Mouse (Mus musculus) midbrain, embryonic 11.5 days (tissue): ENCODE data around the gene Bloc1s3. TPM values are rescaled to one million over a fixed set of nuclear protein-coding genes. Genes with fewer than 3 reads are reported as not detected.

ENCODE experiments used
- ATAC-seq: fragments of 200-750 bp; cut with Nextera tagmentation; 2 replicates; pipeline ENCODE4 v1.8.0; 2017; ENCODE audit warnings: moderate TSS enrichment, moderate library complexity; ENCODE audit not compliant: low FRiP score
- DNase-seq: peaks from one replicate; pipeline ENCODE4 v3.0.0; 2015; ENCODE audit warnings: low spot score; ENCODE audit errors: missing footprints
- H3K27ac ChIP-seq: fragments of 300-500 bp; sonication (generic); 2 replicates; pipeline ENCODE4 v1.5.1; 2014; ENCODE audit warnings: low read depth, low read length
- H3K27me3 ChIP-seq: fragments of 300-500 bp; sonication (generic); 2 replicates; pipeline ENCODE4 v1.6.1; 2014; ENCODE audit warnings: mild to moderate bottlenecking, low read length, moderate library complexity, mixed read lengths; ENCODE audit not compliant: control insufficient read depth, insufficient read depth
- H3K36me3 ChIP-seq: fragments of 300-500 bp; sonication (generic); 2 replicates; pipeline ENCODE4 v1.6.1; 2014; ENCODE audit warnings: mild to moderate bottlenecking, low read length, moderate library complexity, mixed read lengths; ENCODE audit not compliant: control insufficient read depth, insufficient read depth
- H3K4me1 ChIP-seq: fragments of 300-500 bp; sonication (generic); 2 replicates; pipeline ENCODE4 v1.6.1; 2014; ENCODE audit warnings: low read length; ENCODE audit not compliant: control insufficient read depth, insufficient read depth
- H3K4me2 ChIP-seq: fragments of 300-500 bp; sonication (generic); 2 replicates; pipeline ENCODE4 v1.6.1; 2014; ENCODE audit warnings: mild to moderate bottlenecking, moderate library complexity
- H3K4me3 ChIP-seq: fragments of 300-500 bp; sonication (generic); 2 replicates; pipeline ENCODE4 v1.5.1; 2014; ENCODE audit warnings: low read depth, low read length
- H3K9ac ChIP-seq: fragments of 300-500 bp; sonication (generic); 2 replicates; pipeline ENCODE4 v1.6.1; 2014; ENCODE audit warnings: low read length
- H3K9me3 ChIP-seq: fragments of 300-500 bp; sonication (generic); 2 replicates; pipeline ENCODE4 v1.6.1; 2016; ENCODE audit warnings: low read length; ENCODE audit not compliant: control insufficient read depth
- WGBS: fragments of 180-500 bp; shearing (Covaris S2); extraction: QIAGEN DNeasy Blood & Tissue Kit; methylation state at CpG from one replicate; pipeline ENCODE4 v1.1.7; 2014; 5-methylcytosine and 5-hydroxymethylcytosine counted together
- polyA plus RNA-seq: library from polyadenylated mRNA; unstranded; fragments of >200 nt; fragmentation: Nextera tagmentation; extraction: Ambion mirVana; gene quantifications from 2 replicates; pipeline ENCODE4 v1.2.1, GENCODE M21; 2014

The Bloc1s3 gene
- polyA plus RNA-seq: 2.6 TPM in 2 replicates

DNA sequence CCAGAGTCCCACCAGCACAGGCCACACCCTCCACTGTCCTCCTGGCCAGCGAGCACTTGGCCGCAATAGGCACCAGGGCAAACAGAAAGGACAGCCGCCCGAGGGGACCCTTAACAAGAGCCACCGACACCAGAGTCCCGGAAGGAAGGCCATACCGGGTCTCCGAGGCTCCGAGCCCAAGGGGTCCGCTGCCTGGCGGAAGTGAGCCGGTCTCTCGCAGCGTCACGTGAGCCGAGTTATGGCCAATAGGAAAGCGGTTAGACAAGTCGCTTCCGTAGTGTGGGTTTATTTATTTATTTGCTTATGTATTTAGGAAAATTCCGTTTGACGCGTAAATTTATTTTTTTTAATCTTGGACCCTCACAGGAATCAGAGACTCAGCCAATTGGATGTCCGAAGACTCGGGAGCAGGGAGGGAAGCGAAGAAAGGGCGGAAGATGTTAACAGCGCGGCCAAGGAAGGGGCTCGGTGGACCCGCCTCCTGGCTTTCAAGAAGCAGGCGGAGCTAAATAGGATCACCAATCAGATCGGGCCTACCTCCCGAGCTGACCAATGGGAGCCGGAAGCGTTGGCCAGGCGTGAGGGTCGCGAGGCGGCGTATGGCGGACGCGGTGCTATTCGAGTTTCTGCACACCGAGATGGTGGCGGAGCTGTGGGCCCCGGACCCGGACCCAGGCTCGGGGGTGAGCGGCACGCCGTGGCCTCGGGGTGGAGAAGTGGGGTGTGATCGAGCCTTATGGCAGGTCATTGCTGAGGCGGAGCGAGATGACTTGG, at the start of gene Bloc1s3, which contains the start of gene Trappc6a:
Gene Bloc1s3, minus strand, starts transcription at position 218 of the 774 bp plus-strand sequence.
Gene Trappc6a, plus strand, starts transcription at position 246 of the 774 bp plus-strand sequence.
- H3K27ac ChIP-seq: peak within 1 kb of the TSS; percentile 57
- WGBS: under 1% methylated on average over 56 of the region's 56 CpGs

DNA sequence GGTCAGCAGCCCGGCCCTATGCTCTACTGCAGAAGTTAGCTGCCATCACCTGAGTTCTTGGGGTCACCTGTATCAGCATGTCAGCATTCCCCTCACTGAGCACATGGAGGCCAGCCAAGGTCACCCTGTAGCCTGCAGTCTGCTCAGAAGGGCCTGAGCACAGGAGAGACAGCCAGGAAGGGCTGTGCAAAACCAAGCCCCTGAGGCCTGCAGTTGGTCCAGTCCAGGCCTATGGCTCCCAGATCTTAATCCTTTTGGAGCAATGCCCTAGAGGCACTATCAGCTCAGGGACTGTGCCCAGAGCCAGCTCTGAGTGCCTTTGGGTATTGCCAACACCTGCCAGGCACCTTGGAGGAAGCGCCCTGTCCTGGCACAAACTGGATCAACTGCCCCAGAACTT, 48.9 kb upstream of the Bloc1s3 start:
- H3K27me3 ChIP-seq: no peaks in the 10 kb centered on the region
- no peak overlapping the region for H3K4me3 ChIP-seq
- no peaks in the 10 kb centered on the region; the same call in 1 of the 2 replicates for H3K36me3 ChIP-seq
- peaks cover 18% of the 10 kb centered on the region for H3K4me1 ChIP-seq
- H3K4me2 ChIP-seq: no peak overlapping the region
- WGBS: 96% methylated on average over 2 of the region's 2 CpGs
- DNase-seq: no peak
- ATAC-seq: no peak
- H3K27ac ChIP-seq: no peak overlapping the region
- no peaks in the 10 kb centered on the region for H3K9me3 ChIP-seq
- no peak overlapping the region for H3K9ac ChIP-seq

More for the DNA sequence above, at the start of gene Bloc1s3, which contains the start of gene Trappc6a:
- H3K4me1 ChIP-seq: peaks cover 19% of the 10 kb centered on the region
- DNase-seq: peak; percentile 99
- peak within 1 kb of the TSS; percentile 97 for H3K4me2 ChIP-seq
- H3K27me3 ChIP-seq: no peaks in the 10 kb centered on the region; the same call in 1 of the 2 replicates
- no peaks in the 10 kb centered on the region for H3K9me3 ChIP-seq
- peak within 1 kb of the TSS; percentile 68 for H3K4me3 ChIP-seq
- no peaks in the 10 kb centered on the region for H3K36me3 ChIP-seq
- peak within 1 kb of the TSS; percentile 76 for H3K9ac ChIP-seq
- ATAC-seq: peak; percentile 95

DNA sequence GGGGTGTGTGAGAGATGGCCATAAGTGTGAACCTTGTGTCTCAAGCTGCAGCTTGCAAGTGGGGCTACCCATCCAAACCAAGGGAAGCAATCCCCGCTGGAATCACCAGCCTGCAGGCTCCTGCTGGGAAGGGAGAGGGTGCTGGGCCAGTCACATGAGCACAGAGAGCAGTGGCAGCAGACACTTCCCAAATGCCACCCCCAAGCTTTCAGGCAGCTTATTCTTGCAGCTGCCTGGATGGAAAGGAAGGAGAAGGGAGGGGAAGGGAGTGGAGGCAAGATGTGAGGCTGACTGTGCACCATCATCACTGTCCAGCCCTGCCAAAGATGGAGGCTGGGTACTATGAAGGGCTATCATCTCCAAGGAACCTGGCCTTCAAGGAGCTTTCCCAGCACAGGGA, 46.0 kb upstream of the Bloc1s3 start:
- Histone ChIP-seq H3K4me3 (no peak overlapping the region), H3K9me3 (no peaks in the 10 kb centered on the region), H3K27ac (no peak overlapping the region), H3K9ac (no peak overlapping the region), H3K4me1 (peaks cover 4% of the 10 kb centered on the region; the same call in 1 of the 2 replicates), H3K36me3 (no peaks in the 10 kb centered on the region; the same call in 1 of the 2 replicates), H3K4me2 (no peak overlapping the region), H3K27me3 (no peaks in the 10 kb centered on the region)
- ATAC-seq (no peak), DNase-seq (no peak)
- 80% methylated on average over 1 of the region's 1 CpGs for WGBS

DNA sequence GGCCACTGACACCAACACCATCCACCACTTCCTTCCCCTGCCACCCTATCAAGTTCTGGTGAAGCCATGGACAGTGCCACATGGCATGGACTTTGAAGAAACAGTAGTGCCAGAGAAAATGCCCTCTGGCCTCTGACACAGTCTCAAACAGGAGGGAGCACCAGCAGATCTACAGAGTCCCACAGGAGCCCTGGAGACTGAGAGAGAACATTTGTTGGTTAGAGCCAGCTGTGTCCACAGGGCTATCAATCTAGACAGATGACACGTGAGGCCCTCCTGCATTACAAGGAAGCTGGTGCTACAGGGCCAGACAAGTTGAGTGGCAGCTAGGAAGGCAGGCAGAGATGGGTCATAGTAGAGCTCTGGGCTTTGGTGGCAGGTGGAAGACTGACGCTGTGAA, 44.3 kb upstream of the Bloc1s3 start:
- Histone ChIP-seq H3K27ac (no peak overlapping the region), H3K27me3 (no peaks in the 10 kb centered on the region), H3K36me3 (no peaks in the 10 kb centered on the region; the same call in 1 of the 2 replicates), H3K9ac (no peak overlapping the region), H3K4me1 (no peaks in the 10 kb centered on the region), H3K4me3 (no peak overlapping the region), H3K4me2 (no peak overlapping the region), H3K9me3 (no peaks in the 10 kb centered on the region)
- DNase-seq (no peak), ATAC-seq (no peak)
- WGBS: 84% methylated on average over 2 of the region's 2 CpGs

DNA sequence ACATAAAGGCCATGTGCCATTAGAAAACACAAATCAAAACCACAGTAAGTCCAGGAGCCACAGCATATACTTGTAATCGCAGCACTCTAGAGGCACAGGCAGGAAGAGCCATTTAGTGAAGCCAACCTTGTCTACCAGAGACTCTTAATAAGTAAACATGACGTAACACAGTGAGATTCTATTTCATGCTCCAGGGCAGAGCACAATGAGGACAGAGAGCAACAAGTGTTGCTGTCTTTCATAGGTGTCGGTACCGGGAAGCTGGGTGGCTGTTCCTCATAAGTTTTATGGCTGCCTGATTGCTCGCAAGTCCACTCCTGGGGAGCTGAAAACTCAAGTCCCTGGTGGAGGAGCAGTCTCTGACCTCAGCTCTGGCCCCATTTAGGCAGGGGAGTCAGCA, 43.5 kb upstream of the Bloc1s3 start:
- no peaks in the 10 kb centered on the region for H3K27me3 ChIP-seq
- H3K27ac ChIP-seq: no peak overlapping the region
- no peak for ATAC-seq
- WGBS: 93% methylated on average over 5 of the region's 5 CpGs
- no peak overlapping the region for H3K4me2 ChIP-seq
- no peak overlapping the region for H3K4me3 ChIP-seq
- H3K36me3 ChIP-seq: no peaks in the 10 kb centered on the region; the same call in 1 of the 2 replicates
- no peak overlapping the region for H3K9ac ChIP-seq
- H3K9me3 ChIP-seq: no peaks in the 10 kb centered on the region
- no peaks in the 10 kb centered on the region for H3K4me1 ChIP-seq
- no peak for DNase-seq

DNA sequence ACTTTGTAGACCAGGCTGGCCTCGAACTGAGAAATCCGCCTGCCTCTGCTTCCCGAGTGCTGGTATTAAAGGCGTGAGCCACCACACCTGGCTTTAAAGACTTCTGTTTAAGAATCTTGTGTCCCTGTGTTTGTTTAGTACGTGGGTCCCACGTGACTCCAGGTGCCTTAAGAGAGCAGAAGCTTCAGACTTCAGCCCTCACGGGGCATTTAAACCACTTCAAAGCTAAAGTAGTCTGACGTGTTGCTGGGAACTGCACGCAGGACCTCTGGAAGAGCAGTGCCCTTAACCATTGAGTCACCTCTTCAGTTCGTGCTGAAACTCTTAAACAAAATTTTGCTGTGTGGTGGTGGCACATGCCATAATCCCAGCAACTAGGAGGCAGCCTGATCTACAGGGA, 41.2 kb upstream of the Bloc1s3 start:
- H3K4me3 ChIP-seq: no peak overlapping the region
- H3K27me3 ChIP-seq: no peaks in the 10 kb centered on the region
- H3K27ac ChIP-seq: no peak overlapping the region
- H3K4me1 ChIP-seq: no peaks in the 10 kb centered on the region
- no peak overlapping the region for H3K4me2 ChIP-seq
- H3K36me3 ChIP-seq: no peaks in the 10 kb centered on the region; the same call in 1 of the 2 replicates
- no peak for DNase-seq
- no peak overlapping the region for H3K9ac ChIP-seq
- 92% methylated on average over 10 of the region's 10 CpGs for WGBS
- ATAC-seq: no peak
- no peaks in the 10 kb centered on the region for H3K9me3 ChIP-seq

DNA sequence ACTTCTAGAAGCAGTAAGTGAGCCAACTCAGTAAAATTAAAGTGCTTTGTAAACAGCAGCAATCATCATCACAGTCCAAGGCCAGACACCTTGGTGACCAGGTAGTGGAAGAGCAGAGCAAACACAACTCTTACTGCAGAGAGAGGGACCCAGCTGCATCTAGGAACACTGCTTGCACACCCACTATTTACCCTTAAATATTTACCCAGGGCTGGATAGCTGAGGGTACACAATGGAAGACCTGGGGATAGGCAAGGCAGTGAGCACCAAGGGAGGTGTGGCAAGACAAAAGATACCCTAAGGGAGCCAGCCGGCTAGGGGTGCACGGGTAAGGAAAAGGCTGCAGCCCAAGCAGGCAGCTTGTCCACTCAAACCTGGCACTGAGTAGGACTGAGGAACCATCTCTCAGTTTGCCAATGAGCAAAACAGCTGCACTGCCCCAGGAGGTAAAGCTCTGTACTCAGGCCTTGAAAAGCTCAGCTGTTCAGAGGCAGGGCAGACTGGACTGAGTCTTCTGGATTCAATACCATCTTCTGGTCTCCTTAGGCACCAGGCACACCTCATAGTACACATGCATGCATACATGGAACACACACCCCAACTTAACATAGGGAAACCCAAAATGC, 39.3 kb upstream of the Bloc1s3 start:
- DNase-seq (no peak), ATAC-seq (no peak)
- Histone ChIP-seq H3K27ac (no peak overlapping the region), H3K36me3 (no peaks in the 10 kb centered on the region), H3K4me2 (no peak overlapping the region), H3K9ac (no peak overlapping the region), H3K4me1 (no peaks in the 10 kb centered on the region), H3K9me3 (no peaks in the 10 kb centered on the region), H3K4me3 (no peak overlapping the region), H3K27me3 (no peaks in the 10 kb centered on the region)
- 71% methylated on average over 2 of the region's 2 CpGs for WGBS

DNA sequence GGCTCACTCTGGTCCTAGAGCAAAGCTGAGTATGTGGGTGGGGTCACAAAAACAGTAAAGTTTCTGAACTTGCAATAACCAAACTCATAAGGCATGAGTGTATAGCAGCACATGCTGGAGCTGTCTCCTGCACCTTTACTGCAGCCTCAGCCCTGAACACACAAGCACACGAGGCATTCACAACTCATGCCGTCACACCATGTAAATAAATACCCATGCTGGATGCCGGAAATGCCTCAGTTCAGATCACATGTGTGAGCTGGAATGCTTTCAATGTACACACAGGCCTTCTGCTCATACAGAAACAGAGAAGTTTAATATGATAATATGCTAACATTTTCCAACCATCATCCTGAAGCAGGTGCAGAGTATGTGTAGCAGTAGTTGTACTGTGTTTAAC, 37.8 kb upstream of the Bloc1s3 start:
- Histone ChIP-seq H3K4me1 (peaks cover 3% of the 10 kb centered on the region; the same call in 1 of the 2 replicates), H3K9me3 (no peaks in the 10 kb centered on the region), H3K4me2 (no peak overlapping the region), H3K27ac (no peak overlapping the region), H3K36me3 (no peaks in the 10 kb centered on the region), H3K4me3 (no peak overlapping the region), H3K27me3 (no peaks in the 10 kb centered on the region), H3K9ac (no peak overlapping the region)
- DNase-seq: no peak
- 80% methylated on average over 3 of the region's 3 CpGs for WGBS
- ATAC-seq: no peak

DNA sequence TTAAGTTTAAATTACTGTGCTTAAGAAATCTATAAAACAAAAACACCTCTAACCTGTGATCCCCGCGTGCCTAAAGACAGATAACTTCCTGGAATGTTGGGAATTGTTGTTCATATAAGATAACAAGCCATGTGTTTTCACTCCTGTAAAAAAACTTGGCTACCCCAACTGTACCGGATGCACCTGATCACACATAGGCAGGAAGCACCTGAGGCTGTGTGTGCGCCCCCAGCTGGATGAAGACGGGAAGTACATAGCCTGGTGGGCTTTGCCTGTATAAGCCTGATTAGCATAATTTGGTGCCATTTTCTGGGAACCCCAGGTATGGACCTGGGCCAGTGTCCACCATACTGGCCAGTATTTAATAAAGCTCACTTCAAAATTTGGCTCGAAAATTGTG, 35.4 kb upstream of the Bloc1s3 start:
- 58% methylated on average over 6 of the region's 6 CpGs for WGBS
- H3K27ac ChIP-seq: no peak overlapping the region
- no peak overlapping the region for H3K4me3 ChIP-seq
- H3K4me1 ChIP-seq: peaks cover 3% of the 10 kb centered on the region; the same call in 1 of the 2 replicates
- H3K9me3 ChIP-seq: no peaks in the 10 kb centered on the region
- no peaks in the 10 kb centered on the region for H3K27me3 ChIP-seq
- no peaks in the 10 kb centered on the region for H3K36me3 ChIP-seq
- H3K9ac ChIP-seq: no peak overlapping the region
- ATAC-seq (no peak), DNase-seq (no peak)
- no peak overlapping the region for H3K4me2 ChIP-seq
